Mouse (Mus musculus) heart, postnatal 0 days (tissue): ENCODE data around the gene Trio. TPM values are rescaled to one million over a fixed set of nuclear protein-coding genes. Genes with fewer than 3 reads are reported as not detected.

Experiments used
- ATAC-seq: fragments of 200-750 bp; cut with Nextera tagmentation; 2 replicates; pipeline ENCODE4 v1.8.0; 2017; ENCODE audit warnings: low read depth, moderate number of reproducible peaks, moderate library complexity; ENCODE audit not compliant: insufficient read depth
- DNase-seq: peaks from one replicate; pipeline ENCODE4 v3.0.0-alpha.2; 2016; ENCODE audit warnings: low spot score
- H3K27ac ChIP-seq: fragments of 300-500 bp; sonication (generic); 2 replicates; pipeline ENCODE4 v1.5.1; 2014; ENCODE audit warnings: low read depth, mild to moderate bottlenecking
- H3K27me3 ChIP-seq: fragments of 300-500 bp; sonication (generic); 2 replicates; pipeline ENCODE4 v1.6.1; 2014; ENCODE audit warnings: low read length, mixed read lengths; ENCODE audit not compliant: control insufficient read depth, insufficient read depth
- H3K36me3 ChIP-seq: fragments of 300-500 bp; sonication (generic); replicated peaks from 2 replicates; pipeline ENCODE4 v1.6.1; 2014; ENCODE audit warnings: low read length, mixed read lengths; ENCODE audit not compliant: control insufficient read depth, insufficient read depth
- H3K4me1 ChIP-seq: fragments of 300-500 bp; sonication (generic); 2 replicates; pipeline ENCODE4 v1.6.1; 2014; ENCODE audit warnings: antibody characterized with exemption; ENCODE audit not compliant: control insufficient read depth, insufficient read depth
- H3K4me2 ChIP-seq: fragments of 300-500 bp; sonication (generic); 2 replicates; pipeline ENCODE4 v1.6.1; 2014; ENCODE audit warnings: low read depth, mild to moderate bottlenecking, low read length, moderate library complexity
- H3K4me3 ChIP-seq: fragments of 300-500 bp; sonication (generic); 2 replicates; pipeline ENCODE4 v1.5.1; 2014; ENCODE audit warnings: low read depth, low read length
- H3K9ac ChIP-seq: fragments of 300-500 bp; sonication (generic); replicated peaks from 2 replicates; pipeline ENCODE4 v1.6.1; 2014; ENCODE audit warnings: low read depth, low read length, mixed read lengths
- H3K9me3 ChIP-seq: fragments of 300-500 bp; sonication (generic); replicated peaks from 2 replicates; pipeline ENCODE4 v1.6.1; 2016; ENCODE audit warnings: low read length; ENCODE audit not compliant: control insufficient read depth
- CTCF ChIP-seq: IDR thresholded peaks from 2 replicates; pipeline ENCODE4 v1.5.1; 2016; ENCODE audit warnings: antibody characterized with exemption, control low read depth, low read depth
- EP300 ChIP-seq: IDR thresholded peaks from 2 replicates; pipeline ENCODE4 v1.6.1; 2016; ENCODE audit warnings: antibody characterized with exemption, low read depth
- whole genome bisulfite sequencing: fragments of 180-500 bp; shearing (Covaris S2); extraction: QIAGEN DNeasy Blood & Tissue Kit; methylation state at CpG from one replicate; pipeline ENCODE4 v1.1.7; 2014; 5-methylcytosine and 5-hydroxymethylcytosine counted together
- polyA plus RNA-seq: library from polyadenylated mRNA; unstranded; fragments of >200 nt; fragmentation: Nextera tagmentation; extraction: Ambion mirVana; gene quantifications from 2 replicates; pipeline ENCODE4 v1.2.1, GENCODE M21; 2015
- total RNA-seq: library from RNA; depleted of rRNA; stranded (reverse); fragments of >200 nt; gene quantifications from 2 replicates; pipeline ENCODE4 v1.2.3, GENCODE M21; 2014; ENCODE audit warnings: low replicate concordance

The Trio gene
- total and polyA plus RNA-seq, 2 experiments from 2014 or later: 10.1 to 77.2 TPM

DNA sequence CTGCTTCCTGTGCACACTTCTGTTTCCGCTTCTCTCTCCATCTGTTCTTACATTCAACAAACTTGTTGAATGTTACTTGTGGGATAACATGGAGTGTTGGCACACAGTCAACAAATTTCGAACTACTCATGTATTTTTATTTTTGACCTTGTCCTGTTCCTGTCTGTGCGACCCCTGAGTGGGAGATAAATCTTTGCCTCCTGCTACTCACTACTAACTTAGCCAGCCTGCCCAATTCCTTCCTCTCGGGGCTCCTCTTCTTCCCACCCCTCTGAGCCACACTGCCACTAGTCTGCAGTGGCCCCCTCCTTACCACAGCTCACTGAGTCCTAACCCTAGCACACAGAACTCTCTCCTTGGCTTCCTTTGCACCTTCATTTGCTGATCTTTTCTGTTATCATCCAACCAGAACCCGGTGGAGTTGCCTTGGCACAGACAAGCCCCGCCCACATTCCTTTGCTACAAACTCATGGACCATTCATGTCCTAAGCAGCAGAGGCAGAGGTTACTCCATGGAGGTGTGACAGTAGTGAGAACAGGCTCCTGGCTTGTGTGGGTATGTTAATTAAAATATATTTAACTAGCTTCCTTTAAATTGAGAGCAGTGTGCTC is 126.7 kb downstream of the Trio start:
- Histone ChIP-seq H3K27me3 (no peaks in the 10 kb centered on the region), H3K9me3 (no peaks in the 10 kb centered on the region), H3K36me3 (peaks cover 65% of the 10 kb centered on the region), H3K4me2 (no peak overlapping the region), H3K9ac (no peak overlapping the region), H3K4me3 (no peak overlapping the region), H3K4me1 (peaks cover 22% of the 10 kb centered on the region), H3K27ac (peak overlapping the region; percentile 79)
- peak; percentile 92 for ATAC-seq
- TF ChIP-seq EP300: no peak
- no peak for TF ChIP-seq CTCF
- peak; percentile 80 for DNase-seq
- WGBS: 18% methylated on average over 6 of the region's 6 CpGs

- TF ChIP-seq CTCF: no peak
These were observed 131.5 kb downstream of the Trio start for GRCm38 (mm10) chr15:27894112-27894511.

GRCm38 (mm10) chr15:27892029-27892428 is 133.6 kb downstream of the Trio start:
- DNase-seq (no peak), ATAC-seq (no peak)
- no peak overlapping the region for H3K4me2 ChIP-seq
- H3K4me1 ChIP-seq: 0 out of 2 replicates have a peak, but pooled peaks cover 5% of the 10 kb centered on the region
- no peak overlapping the region for H3K27ac ChIP-seq
- no peaks in the 10 kb centered on the region for H3K27me3 ChIP-seq
- H3K4me3 ChIP-seq: no peak overlapping the region
- no peak overlapping the region for H3K9ac ChIP-seq
- no peaks in the 10 kb centered on the region for H3K9me3 ChIP-seq
- WGBS: 88% methylated on average over 5 of the region's 5 CpGs
- no peak for TF ChIP-seq EP300
- no peak for TF ChIP-seq CTCF
- peaks cover 60% of the 10 kb centered on the region for H3K36me3 ChIP-seq

More at GRCm38 (mm10) chr15:27894112-27894511, 131.5 kb downstream of the Trio start:
- WGBS: 77% methylated on average over 12 of the region's 12 CpGs
- Histone ChIP-seq H3K4me2 (no peak overlapping the region), H3K9ac (no peak overlapping the region), H3K27ac (no peak overlapping the region), H3K36me3 (peaks cover 65% of the 10 kb centered on the region), H3K4me1 (peaks cover 15% of the 10 kb centered on the region; the same call in 1 of the 2 replicates), H3K9me3 (no peaks in the 10 kb centered on the region), H3K4me3 (no peak overlapping the region), H3K27me3 (no peaks in the 10 kb centered on the region)
- no peak for ATAC-seq
- no peak for DNase-seq

DNA sequence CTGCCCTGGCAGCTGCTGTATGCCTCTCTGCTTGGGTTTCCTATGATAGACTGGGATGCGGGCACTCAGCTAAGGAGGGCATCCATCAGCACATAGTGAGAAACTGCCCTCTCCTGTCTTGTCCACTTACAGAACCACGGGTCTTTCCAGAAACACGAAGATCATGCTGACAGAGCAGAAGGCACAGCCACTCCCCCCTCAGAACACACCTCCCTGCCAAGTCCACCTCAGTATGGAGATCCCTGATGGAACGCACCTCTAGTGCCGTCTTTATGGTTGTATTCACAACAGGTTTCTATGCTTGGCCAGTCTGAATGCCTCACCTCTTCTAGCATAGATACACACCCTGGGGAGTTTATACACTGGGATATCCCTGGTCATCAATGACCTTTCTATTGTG is 135.0 kb downstream of the Trio start:
- Histone ChIP-seq H3K36me3 (peaks cover 55% of the 10 kb centered on the region), H3K4me3 (no peak overlapping the region), H3K27ac (no peak overlapping the region), H3K9me3 (no peaks in the 10 kb centered on the region), H3K27me3 (no peaks in the 10 kb centered on the region), H3K9ac (no peak overlapping the region), H3K4me1 (peaks cover 11% of the 10 kb centered on the region; the same call in 1 of the 2 replicates), H3K4me2 (no peak overlapping the region)
- no peak for DNase-seq
- no peak for TF ChIP-seq EP300
- TF ChIP-seq CTCF: no peak
- no peak for ATAC-seq
- 86% methylated on average over 5 of the region's 5 CpGs for WGBS

DNA sequence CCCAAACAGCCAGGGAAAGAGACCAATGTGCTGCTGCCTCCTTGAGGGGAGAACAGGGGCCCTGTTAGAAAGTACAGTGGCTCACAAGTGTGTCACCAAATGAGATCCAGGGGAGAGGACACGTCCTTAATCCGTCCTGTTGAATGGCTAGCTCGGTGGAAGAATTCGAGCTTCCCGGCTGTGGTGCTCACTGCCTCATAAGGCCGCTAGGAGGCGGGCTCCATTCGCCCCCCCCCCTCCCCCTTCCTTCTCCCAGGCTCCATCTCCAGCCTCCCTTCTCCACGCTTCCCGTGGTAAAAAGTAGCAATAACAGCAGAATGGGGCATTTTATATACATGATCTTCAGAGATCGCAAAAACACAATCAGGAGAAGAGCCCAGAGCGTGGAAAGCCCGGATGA is 137.5 kb downstream of the Trio start:
- peaks cover 50% of the 10 kb centered on the region for H3K36me3 ChIP-seq
- peak; percentile 23 for DNase-seq

GRCm38 (mm10) chr15:27886992-27887391 is 138.7 kb downstream of the Trio start:
- H3K27me3 ChIP-seq: no peaks in the 10 kb centered on the region
- no peaks in the 10 kb centered on the region for H3K9me3 ChIP-seq
- 64% methylated on average over 6 of the region's 6 CpGs for WGBS
- H3K4me1 ChIP-seq: peaks cover 7% of the 10 kb centered on the region
- no peak overlapping the region for H3K9ac ChIP-seq
- DNase-seq (no peak), ATAC-seq (no peak)
- H3K36me3 ChIP-seq: peaks cover 50% of the 10 kb centered on the region
- H3K27ac ChIP-seq: 0 out of 2 replicates have a peak overlapping the region, but pooled peaks have one; percentile 2
- TF ChIP-seq EP300 (no peak), CTCF (no peak)
- H3K4me3 ChIP-seq: no peak overlapping the region
- H3K4me2 ChIP-seq: no peak overlapping the region

More for the DNA sequence above, 137.5 kb downstream of the Trio start:
- Histone ChIP-seq H3K27me3 (no peaks in the 10 kb centered on the region), H3K9me3 (no peaks in the 10 kb centered on the region), H3K4me2 (no peak overlapping the region), H3K27ac (no peak overlapping the region), H3K4me3 (no peak overlapping the region), H3K4me1 (peaks cover 11% of the 10 kb centered on the region), H3K9ac (no peak overlapping the region)
- ATAC-seq: peak; percentile 20; the same call in 1 of the 2 replicates
- WGBS: 49% methylated on average over 13 of the region's 13 CpGs
- TF ChIP-seq EP300 (no peak), CTCF (peak; percentile 31)
